Mouse (Mus musculus) forebrain, embryonic 15.5 days (tissue): Measurements from ENCODE around the gene Jam3. TPM values are rescaled to one million over a fixed set of nuclear protein-coding genes. Genes with fewer than 3 reads are reported as not detected.

Source experiments
- ATAC-seq: fragments of 200-750 bp; cut with Nextera tagmentation; replicated peaks from 2 replicates; pipeline ENCODE4 v1.8.0; 2017; ENCODE audit warnings: mild to moderate bottlenecking, moderate TSS enrichment, moderate library complexity
- H3K27ac ChIP-seq: fragments of 300-500 bp; sonication (generic); replicated peaks from 2 replicates; pipeline ENCODE4 v1.5.1; 2015; ENCODE audit warnings: mild to moderate bottlenecking, inconsistent platforms
- H3K27me3 ChIP-seq: fragments of 300-500 bp; sonication (generic); 2 replicates; pipeline ENCODE4 v1.6.1; 2015; ENCODE audit warnings: inconsistent platforms
- H3K36me3 ChIP-seq: fragments of 300-500 bp; sonication (generic); 2 replicates; pipeline ENCODE4 v1.6.1; 2015; ENCODE audit warnings: mild to moderate bottlenecking, inconsistent platforms
- H3K4me1 ChIP-seq: fragments of 300-500 bp; sonication (generic); 2 replicates; pipeline ENCODE4 v1.6.1; 2015; ENCODE audit warnings: inconsistent platforms
- H3K4me2 ChIP-seq: fragments of 300-500 bp; sonication (generic); replicated peaks from 2 replicates; pipeline ENCODE4 v1.6.1; 2015; ENCODE audit warnings: mild to moderate bottlenecking, inconsistent platforms
- H3K4me3 ChIP-seq: fragments of 300-500 bp; sonication (generic); 2 replicates; pipeline ENCODE4 v1.5.1; 2015; ENCODE audit warnings: mild to moderate bottlenecking, inconsistent platforms
- H3K9ac ChIP-seq: fragments of 300-500 bp; sonication (generic); replicated peaks from 2 replicates; pipeline ENCODE4 v1.6.1; 2015; ENCODE audit warnings: mild to moderate bottlenecking, inconsistent platforms
- H3K9me3 ChIP-seq: fragments of 300-500 bp; sonication (generic); 2 replicates; pipeline ENCODE4 v1.6.1; 2016; ENCODE audit warnings: inconsistent platforms
- WGBS: fragments of 180-500 bp; shearing (Covaris S2); methylation state at CpG from one replicate; pipeline ENCODE4 v1.1.7; 2015; ENCODE audit warnings: mixed read lengths; 5-methylcytosine and 5-hydroxymethylcytosine counted together
- polyA plus RNA-seq: library from polyadenylated mRNA; unstranded; fragments of >200 nt; fragmentation: Nextera tagmentation; extraction: Ambion mirVana; gene quantifications from 2 replicates; pipeline ENCODE4 v1.2.1, GENCODE M21; 2015

Jam3 gene
- polyA plus RNA-seq, 1 experiment from 2014 or later: 67.9 TPM

DNA sequence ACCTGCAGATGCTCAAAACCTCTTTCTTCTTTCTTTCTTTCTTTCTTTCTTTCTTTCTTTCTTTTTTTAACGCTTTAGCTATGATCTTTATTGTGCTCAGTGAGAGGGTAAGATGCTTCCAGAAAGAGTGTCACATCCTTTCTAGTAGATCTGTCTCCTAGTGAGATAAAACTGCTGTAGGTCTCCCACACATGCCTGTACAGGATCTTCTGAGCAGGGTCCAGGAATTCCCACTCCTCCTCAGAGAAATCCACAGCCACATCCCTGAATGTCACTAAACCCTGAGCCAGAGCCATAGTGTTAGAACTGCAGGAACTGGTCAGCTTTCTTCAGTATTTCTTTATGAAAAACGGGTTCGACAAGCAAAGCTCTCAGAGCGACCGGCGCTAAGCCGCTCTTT lies 19.8 kb downstream of the Jam3 start:
- WGBS: 87% methylated on average over 7 of the region's 7 CpGs
- no peak overlapping the region for H3K4me3 ChIP-seq

DNA sequence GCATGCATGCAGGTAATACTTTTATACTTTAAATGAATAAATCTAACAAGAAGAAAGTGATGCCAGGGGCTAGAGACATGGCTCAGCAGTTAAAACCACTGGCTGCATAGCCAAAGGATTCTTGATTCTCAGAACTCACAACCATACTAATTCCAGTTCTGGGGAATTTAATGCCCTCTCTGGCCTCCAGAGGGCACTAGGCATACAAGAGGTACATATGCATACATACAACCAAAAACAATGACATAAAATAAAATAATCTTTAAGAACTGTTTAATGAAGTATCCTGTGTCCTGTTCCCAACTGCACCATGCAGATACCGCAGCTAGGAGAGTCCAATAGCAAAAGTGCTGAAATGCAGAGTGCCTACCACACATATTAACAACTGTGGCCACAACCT lies 20.8 kb downstream of the Jam3 start:
- Histone ChIP-seq H3K9ac (no peak overlapping the region), H3K4me3 (no peak overlapping the region), H3K9me3 (no peaks in the 10 kb centered on the region), H3K4me1 (no peaks in the 10 kb centered on the region), H3K27me3 (no peaks in the 10 kb centered on the region), H3K4me2 (no peak overlapping the region), H3K36me3 (no peaks in the 10 kb centered on the region), H3K27ac (no peak overlapping the region)
- ATAC-seq: no peak; the same call in 1 of the 2 replicates
- 73% methylated on average over 1 of the region's 1 CpGs for WGBS

More for the DNA sequence above, 19.8 kb downstream of the Jam3 start:
- Histone ChIP-seq H3K27me3 (no peaks in the 10 kb centered on the region), H3K4me1 (no peaks in the 10 kb centered on the region), H3K27ac (no peak overlapping the region), H3K36me3 (no peaks in the 10 kb centered on the region), H3K4me2 (no peak overlapping the region), H3K9me3 (no peaks in the 10 kb centered on the region), H3K9ac (no peak overlapping the region)
- no peak for ATAC-seq

DNA sequence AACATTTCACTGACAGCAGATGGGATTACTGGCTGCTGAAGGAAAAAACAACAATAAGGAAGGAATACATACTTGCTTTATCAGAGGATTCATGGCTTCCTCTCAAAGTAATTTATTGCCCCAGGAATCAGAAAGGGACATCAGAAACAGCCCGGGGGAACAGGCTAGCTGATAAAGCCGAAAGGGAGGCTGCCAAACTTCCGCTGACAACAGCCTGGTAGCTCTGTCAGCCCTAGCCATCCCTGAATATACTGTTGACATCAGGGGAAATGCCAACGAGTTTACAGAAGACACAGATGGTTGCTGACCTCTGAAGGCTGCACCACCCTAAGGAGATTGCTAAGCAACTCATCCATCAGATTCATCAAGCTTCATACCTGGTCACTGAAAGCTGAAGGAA lies 26.6 kb downstream of the Jam3 start:
- no peak for ATAC-seq
- H3K27ac ChIP-seq: no peak overlapping the region
- H3K4me2 ChIP-seq: no peak overlapping the region
- no peak overlapping the region for H3K9ac ChIP-seq
- no peaks in the 10 kb centered on the region for H3K9me3 ChIP-seq
- WGBS: 89% methylated on average over 4 of the region's 4 CpGs
- H3K4me3 ChIP-seq: no peak overlapping the region
- peaks cover 11% of the 10 kb centered on the region for H3K4me1 ChIP-seq
- no peaks in the 10 kb centered on the region for H3K36me3 ChIP-seq
- H3K27me3 ChIP-seq: no peaks in the 10 kb centered on the region

DNA sequence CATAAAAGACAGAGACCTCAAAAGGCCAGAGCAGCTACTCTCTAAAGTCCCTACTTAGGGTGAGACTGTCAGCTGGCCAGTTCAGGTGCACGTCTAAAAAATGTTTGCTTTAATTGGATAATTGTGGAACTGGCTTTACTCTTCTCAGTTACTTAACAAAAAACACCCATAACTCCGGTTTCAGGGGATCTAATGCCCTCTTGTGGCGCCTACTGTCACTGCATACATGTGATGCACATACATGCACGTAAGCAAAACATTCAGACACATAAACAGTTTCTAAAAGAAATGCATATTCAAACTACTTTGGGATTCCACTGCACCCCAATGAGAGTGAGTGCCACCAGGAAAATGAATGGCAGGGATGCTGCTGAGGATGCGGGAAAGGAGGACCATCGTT lies 28.7 kb downstream of the Jam3 start:
- Histone ChIP-seq H3K4me3 (no peak overlapping the region), H3K36me3 (no peaks in the 10 kb centered on the region), H3K9ac (no peak overlapping the region), H3K4me2 (no peak overlapping the region), H3K4me1 (peaks cover 22% of the 10 kb centered on the region), H3K27ac (no peak overlapping the region), H3K9me3 (no peaks in the 10 kb centered on the region), H3K27me3 (no peaks in the 10 kb centered on the region)
- 91% methylated on average over 6 of the region's 6 CpGs for WGBS
- ATAC-seq: no peak

DNA sequence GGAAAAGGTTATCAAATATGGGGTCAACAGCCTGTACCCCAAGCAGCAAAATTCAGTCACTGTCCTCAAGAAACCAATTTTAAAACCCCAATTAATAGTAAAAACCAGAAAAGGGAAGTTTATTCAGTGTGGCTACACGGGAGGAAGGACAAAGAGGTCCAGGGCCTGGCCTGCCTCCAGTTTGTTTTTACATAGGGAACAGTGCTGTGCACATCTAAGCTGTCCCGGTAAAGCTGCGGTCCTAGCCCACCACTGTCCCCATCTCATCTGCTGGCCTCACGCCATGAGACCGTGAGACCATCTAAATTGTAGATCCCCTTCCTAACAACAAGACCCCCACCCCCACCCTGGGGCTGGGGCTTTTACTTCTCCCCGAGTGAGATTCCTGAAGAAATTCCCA lies 29.8 kb downstream of the Jam3 start:
- 22% methylated on average over 6 of the region's 6 CpGs for WGBS
- Histone ChIP-seq H3K36me3 (no peaks in the 10 kb centered on the region), H3K9ac (no peak overlapping the region), H3K27me3 (no peaks in the 10 kb centered on the region), H3K4me2 (no peak overlapping the region), H3K27ac (no peak overlapping the region), H3K4me1 (peaks cover 22% of the 10 kb centered on the region), H3K4me3 (no peak overlapping the region), H3K9me3 (no peaks in the 10 kb centered on the region)
- no peak; the same call in 1 of the 2 replicates for ATAC-seq

DNA sequence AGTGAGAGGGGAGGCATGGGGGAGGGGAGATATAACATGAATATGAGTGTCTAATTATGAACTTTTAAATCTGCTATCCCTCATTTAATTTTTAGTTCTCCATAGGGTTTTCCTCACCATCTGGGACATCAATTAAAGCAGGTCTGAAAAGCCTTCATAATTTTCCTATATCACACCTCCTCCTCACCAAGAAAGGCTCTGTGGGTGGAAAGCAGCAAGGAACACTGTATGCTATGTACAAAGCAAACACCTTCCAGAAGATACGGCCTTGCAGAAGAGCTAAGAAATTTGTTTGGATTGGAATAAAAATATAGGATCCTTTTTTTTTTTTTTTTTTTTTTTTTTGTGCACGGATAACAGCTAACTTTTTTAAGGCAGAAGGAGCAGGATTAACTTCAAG lies 31.3 kb downstream of the Jam3 start:
- no peak overlapping the region for H3K4me2 ChIP-seq
- H3K9ac ChIP-seq: no peak overlapping the region
- H3K27ac ChIP-seq: no peak overlapping the region
- 81% methylated on average over 2 of the region's 2 CpGs for WGBS
- no peak overlapping the region for H3K4me3 ChIP-seq
- H3K4me1 ChIP-seq: peaks cover 22% of the 10 kb centered on the region
- no peaks in the 10 kb centered on the region for H3K9me3 ChIP-seq
- no peaks in the 10 kb centered on the region for H3K27me3 ChIP-seq
- H3K36me3 ChIP-seq: no peaks in the 10 kb centered on the region
- ATAC-seq: no peak

DNA sequence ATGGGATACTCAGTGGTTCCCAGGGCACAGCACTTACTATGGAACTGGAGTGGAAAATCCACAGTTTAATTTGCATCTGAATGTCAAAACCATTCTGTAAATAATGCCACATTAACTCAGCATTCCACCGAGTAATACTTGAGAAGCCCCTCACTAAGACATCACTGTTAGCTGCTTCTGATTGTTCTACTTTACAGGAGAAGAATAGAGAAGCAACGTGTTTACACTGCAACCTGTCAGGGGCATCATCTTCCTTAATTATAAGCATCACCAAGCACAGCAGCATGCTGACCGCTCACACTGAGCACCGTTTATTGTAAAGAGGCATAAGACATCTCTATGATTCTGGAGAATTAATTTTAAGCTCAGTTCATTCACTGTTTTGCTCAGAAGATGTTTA lies 32.3 kb downstream of the Jam3 start:
- ATAC-seq: 0 out of 2 replicates have a peak, but pooled peaks have one; percentile 12
- Histone ChIP-seq H3K36me3 (no peaks in the 10 kb centered on the region), H3K27ac (peak overlapping the region; percentile 29; the same call in 1 of the 2 replicates), H3K4me3 (no peak overlapping the region), H3K27me3 (no peaks in the 10 kb centered on the region), H3K9me3 (no peaks in the 10 kb centered on the region), H3K4me1 (peaks cover 22% of the 10 kb centered on the region), H3K4me2 (no peak overlapping the region), H3K9ac (no peak overlapping the region)
- WGBS: 22% methylated on average over 4 of the region's 4 CpGs

DNA sequence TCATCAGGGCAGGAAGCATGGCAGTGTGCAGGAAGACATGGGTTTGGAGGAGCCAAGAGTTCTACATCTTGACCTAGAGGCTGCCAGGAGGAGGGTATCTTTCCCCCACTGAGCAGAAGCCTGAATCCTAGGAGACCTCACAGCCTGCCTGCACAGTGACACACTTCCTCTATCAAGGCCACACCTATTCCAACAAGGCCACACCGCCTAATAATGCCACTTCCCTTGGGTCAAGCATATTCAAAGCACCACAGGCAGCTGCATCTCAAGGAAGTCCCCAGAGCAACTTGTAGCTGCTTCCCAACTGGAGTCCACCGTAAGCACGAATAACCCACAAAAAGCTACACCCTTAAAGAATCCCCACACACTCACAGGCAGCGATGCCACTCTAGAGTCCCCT lies 33.1 kb downstream of the Jam3 start:
- H3K4me2 ChIP-seq: no peak overlapping the region
- 92% methylated on average over 4 of the region's 4 CpGs for WGBS
- H3K27me3 ChIP-seq: no peaks in the 10 kb centered on the region
- H3K9me3 ChIP-seq: no peaks in the 10 kb centered on the region
- ATAC-seq: no peak
- H3K27ac ChIP-seq: no peak overlapping the region
- no peak overlapping the region for H3K9ac ChIP-seq
- peaks cover 22% of the 10 kb centered on the region for H3K4me1 ChIP-seq
- no peaks in the 10 kb centered on the region for H3K36me3 ChIP-seq
- H3K4me3 ChIP-seq: no peak overlapping the region

DNA sequence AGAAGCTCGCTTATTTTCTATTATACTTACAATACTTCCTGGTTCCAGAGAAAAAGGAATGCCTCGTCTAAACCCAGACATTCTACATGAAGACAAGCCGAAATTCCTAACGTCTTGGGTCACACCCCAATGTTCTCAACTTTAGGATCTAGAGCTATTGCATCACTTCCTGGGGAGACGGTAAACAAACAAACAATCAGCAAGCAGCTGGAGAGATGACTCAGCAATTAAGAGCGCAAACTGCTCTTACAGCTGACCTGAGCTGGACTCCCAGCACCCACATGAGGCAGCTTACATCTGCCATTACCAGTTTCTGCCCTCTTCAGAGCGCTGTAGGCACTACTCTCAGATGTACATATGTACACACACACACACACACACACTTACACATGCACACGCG lies 34.0 kb downstream of the Jam3 start:
- no peaks in the 10 kb centered on the region for H3K27me3 ChIP-seq
- no peak overlapping the region for H3K4me2 ChIP-seq
- no peaks in the 10 kb centered on the region for H3K36me3 ChIP-seq
- no peaks in the 10 kb centered on the region for H3K9me3 ChIP-seq
- H3K4me3 ChIP-seq: no peak overlapping the region
- H3K4me1 ChIP-seq: peaks cover 22% of the 10 kb centered on the region
- H3K27ac ChIP-seq: no peak overlapping the region
- ATAC-seq: no peak
- WGBS: 86% methylated on average over 9 of the region's 9 CpGs
- H3K9ac ChIP-seq: no peak overlapping the region

DNA sequence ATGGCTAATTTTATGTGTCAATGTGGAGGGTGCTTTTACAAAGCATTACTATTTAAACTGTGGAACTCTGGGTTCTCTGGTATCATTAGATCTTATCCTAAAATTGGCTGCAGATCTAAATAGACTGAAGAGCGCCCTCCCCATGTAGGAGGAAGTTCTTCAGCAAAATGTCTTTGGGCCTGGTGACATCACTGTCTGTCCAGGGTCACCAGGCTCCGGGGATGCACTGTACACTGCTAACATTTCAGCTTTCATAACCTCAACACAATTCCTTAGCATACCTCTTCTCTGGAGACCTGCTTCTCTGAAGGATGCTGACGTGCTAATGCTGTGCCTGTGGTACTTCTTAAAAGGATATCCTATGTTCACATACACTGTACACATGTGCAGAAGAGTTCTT lies 43.5 kb downstream of the Jam3 start:
- Histone ChIP-seq H3K4me1 (peaks cover 21% of the 10 kb centered on the region), H3K9ac (no peak overlapping the region), H3K27me3 (no peaks in the 10 kb centered on the region), H3K9me3 (no peaks in the 10 kb centered on the region), H3K4me3 (no peak overlapping the region), H3K27ac (no peak overlapping the region), H3K4me2 (no peak overlapping the region), H3K36me3 (no peaks in the 10 kb centered on the region)
- 88% methylated on average over 3 of the region's 3 CpGs for WGBS
- ATAC-seq: no peak

DNA sequence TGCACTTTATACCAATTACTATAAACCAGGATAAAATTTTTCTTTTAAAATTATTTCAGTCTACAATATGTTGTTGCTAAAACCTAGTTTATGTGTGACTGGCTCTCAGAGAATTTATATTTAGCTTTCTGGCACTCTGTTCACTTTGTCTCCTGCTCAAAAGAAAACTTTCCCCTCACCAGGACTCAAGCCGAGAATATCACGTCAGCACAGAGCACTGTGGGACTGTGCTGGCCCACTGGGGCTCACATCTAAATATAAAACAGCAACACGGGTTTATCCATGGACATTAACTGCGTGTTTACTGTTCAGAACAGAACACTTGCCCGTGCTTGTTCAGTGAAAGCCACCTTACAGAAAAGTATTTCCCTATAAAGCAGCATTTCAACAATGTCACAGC lies 44.5 kb downstream of the Jam3 start:
- Histone ChIP-seq H3K36me3 (no peaks in the 10 kb centered on the region), H3K27me3 (no peaks in the 10 kb centered on the region), H3K4me3 (no peak overlapping the region), H3K4me2 (no peak overlapping the region), H3K9me3 (no peaks in the 10 kb centered on the region), H3K4me1 (peaks cover 21% of the 10 kb centered on the region), H3K27ac (peak overlapping the region; percentile 50; the same call in 1 of the 2 replicates), H3K9ac (no peak overlapping the region)
- no peak for ATAC-seq
- WGBS: 60% methylated on average over 5 of the region's 5 CpGs

DNA sequence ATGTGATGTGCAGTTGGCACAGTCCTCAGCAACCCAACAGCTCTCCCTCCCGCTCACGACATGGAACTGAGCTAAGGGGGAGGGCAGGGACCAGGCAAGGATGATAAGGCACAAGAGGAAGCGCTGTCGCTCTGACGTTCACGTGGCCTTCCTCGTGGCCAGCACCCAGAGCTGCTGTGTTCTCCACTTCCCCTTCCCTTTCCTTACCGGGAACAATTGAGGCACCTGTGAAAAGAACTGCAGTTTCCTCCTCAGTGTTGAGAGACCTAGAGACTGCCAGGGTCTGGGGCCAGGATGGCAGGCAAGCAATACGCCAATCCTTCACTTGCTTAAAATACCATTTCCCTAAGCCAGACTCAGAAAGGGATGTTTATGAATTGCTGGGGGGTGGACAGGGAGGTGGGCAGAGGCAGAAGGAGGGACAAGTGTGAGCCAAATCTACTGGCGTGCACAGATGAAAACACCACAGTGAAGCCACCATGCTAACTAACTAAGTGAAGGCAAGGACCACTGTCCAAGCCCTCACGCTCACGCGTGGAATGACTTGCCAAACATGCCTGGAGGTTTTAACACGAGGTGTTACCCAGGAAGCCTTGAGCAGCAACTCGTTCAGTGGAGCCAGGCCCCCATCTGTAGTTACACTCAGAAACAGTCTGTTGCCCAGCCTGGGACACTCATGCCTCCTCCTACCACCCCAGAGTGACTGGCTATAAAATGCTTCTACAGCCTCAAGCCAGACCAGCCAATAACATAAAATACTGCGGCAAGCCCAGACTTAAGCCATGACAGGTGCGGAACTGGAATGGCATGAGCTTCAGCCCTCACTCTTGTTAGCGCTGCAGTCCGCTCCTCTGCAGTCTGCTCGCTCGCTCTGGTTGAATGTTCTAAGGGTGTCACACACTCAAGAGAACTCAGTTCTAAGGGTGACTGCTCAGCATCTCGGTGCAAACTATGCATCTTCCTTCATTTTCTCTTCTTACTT lies 45.4 kb downstream of the Jam3 start:
- Histone ChIP-seq H3K27me3 (no peaks in the 10 kb centered on the region), H3K9me3 (no peaks in the 10 kb centered on the region), H3K4me2 (no peak overlapping the region), H3K27ac (peak overlapping the region; percentile 50), H3K4me1 (peaks cover 21% of the 10 kb centered on the region), H3K9ac (no peak overlapping the region), H3K36me3 (peaks cover 5% of the 10 kb centered on the region; the same call in 1 of the 2 replicates), H3K4me3 (no peak overlapping the region)
- ATAC-seq: no peak
- WGBS: 63% methylated on average over 22 of the region's 22 CpGs
